Mouse (Mus musculus): Measurements from ENCODE around the gene Pik3ap1. TPM values are rescaled to one million over a fixed set of nuclear protein-coding genes. Genes with fewer than 3 reads are reported as not detected.
A peak's percentile ranks its signal among the peaks of the same experiment; 100 is the strongest.

Gene Pik3ap1
- polyA plus RNA-seq, 1 experiment: 343 TPM

DNA sequence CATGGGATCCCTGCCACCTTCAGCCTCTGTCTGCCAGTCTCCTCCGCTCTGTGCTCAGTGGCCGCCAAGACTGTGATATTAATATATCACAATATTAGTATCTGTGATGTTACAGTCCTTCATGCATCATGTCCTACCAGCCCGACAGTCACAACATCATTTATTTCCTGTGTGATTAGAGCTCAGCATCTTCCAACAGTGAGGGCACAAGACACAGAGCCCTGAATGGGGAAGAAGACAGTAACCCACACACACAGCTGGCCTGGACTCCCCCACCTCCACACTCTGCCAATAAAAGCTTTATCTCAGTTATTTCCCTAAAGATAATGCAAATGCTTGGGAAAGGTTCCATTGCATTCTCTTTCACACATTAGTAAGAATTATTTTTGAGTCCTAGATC lies 35.3 kb downstream of the Pik3ap1 start:
- Histone ChIP-seq H3K4me1 (ENCODE audit: control insufficient read depth, insufficient read depth, low read length) (peaks cover 35% of the 10 kb centered on the region), H3K27ac (ENCODE audit: insufficient read depth, low read depth, low read length) (no peak overlapping the region), H3K4me3 (ENCODE audit: insufficient read depth, low read length) (no peak overlapping the region)
- TF ChIP-seq CTCF (IDR thresholded peaks at IDR 0.05; ENCODE audit: low read depth, low read length): no peak
- no peak for TF ChIP-seq POLR2A (IDR thresholded peaks at IDR 0.05; ENCODE audit: borderline replicate concordance, low read depth, low read length)

DNA sequence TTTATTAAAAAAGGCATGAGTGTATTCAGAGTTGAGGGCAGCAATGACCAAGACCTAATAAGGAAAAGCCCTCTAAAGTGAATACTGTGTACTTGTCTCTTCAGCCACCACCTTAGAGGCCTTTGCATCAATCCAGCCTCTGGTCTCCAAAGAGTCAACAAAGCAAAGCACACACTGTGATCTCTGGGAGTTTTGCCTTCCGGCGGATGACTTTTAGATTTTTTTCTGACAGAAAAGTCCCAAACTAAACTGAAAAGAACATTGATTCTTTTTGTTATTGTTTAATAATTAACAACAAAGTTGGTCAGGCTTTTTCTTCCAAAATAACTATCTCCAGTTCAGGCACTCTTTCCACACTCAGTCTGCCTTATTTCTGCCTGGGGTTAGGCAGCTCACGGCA lies 36.7 kb downstream of the Pik3ap1 start:
- H3K4me1 ChIP-seq (ENCODE audit: control insufficient read depth, insufficient read depth, low read length): peaks cover 49% of the 10 kb centered on the region
- TF ChIP-seq POLR2A (IDR thresholded peaks at IDR 0.05; ENCODE audit: borderline replicate concordance, low read depth, low read length): no peak
- TF ChIP-seq CTCF (IDR thresholded peaks at IDR 0.05; ENCODE audit: low read depth, low read length): no peak
- no peak overlapping the region for H3K27ac ChIP-seq (ENCODE audit: insufficient read depth, low read depth, low read length)
- no peak overlapping the region for H3K4me3 ChIP-seq (ENCODE audit: insufficient read depth, low read length)

DNA sequence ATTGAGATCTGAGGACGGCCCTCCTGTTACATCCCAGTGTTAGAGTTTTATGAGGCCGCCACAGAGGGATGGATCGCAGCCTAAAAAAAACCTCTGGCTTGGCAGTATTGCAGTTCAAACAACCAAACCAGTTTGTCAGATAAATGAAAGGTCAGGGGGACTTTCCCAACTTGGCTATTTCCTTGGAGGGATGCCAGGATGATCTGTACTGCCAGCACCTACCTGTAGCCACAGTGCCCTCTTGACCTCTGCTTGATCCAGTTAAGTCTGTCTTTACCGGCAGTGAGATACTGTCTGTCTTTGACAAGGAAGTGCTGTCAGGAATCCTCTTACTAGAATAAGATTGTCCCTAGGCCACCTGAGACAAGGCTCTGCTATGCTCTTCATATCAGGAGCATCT lies 37.6 kb downstream of the Pik3ap1 start:
- Histone ChIP-seq H3K4me1 (ENCODE audit: control insufficient read depth, insufficient read depth, low read length) (peaks cover 58% of the 10 kb centered on the region), H3K27ac (ENCODE audit: insufficient read depth, low read depth, low read length) (peak overlapping the region; percentile 99; the same call in 1 of the 2 replicates), H3K4me3 (ENCODE audit: insufficient read depth, low read length) (no peak overlapping the region)
- TF ChIP-seq CTCF (IDR thresholded peaks at IDR 0.05; ENCODE audit: low read depth, low read length): no peak
- no peak for TF ChIP-seq POLR2A (IDR thresholded peaks at IDR 0.05; ENCODE audit: borderline replicate concordance, low read depth, low read length)

DNA sequence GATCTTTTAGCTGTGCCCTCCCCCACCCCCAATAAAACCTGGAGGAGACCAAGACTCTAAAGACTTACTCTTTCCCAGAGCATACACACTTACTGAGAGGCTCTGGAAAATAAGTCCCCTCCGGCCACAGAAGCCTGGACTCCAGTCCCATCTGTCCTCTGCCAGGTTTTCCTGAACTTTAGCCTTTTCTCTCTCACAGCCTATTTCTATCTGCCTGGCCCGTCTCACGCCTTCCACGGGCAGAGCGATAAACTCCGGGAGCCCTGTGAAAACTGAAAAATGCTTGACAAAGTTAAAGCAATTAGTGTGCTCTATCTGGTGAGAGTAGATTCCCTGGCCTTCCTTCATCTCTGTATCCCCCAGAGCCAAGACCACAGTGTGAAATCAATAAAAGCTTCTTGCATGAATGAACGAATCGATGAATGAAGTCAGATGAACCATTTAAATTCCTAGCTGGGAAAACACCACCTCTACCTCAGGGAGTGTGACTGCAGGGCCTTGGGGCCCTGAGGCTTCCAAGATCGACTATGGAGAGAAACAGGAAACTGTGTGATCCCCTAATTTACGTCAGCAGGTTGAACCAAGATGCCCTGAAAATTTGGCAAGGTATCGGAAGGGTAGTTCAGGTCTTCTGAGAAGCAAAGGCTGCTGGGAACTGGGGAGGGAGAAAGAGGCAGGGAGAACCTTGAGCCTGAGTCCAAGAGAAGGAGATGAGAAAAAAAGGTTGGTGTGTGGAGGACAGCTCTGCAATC lies 38.6 kb downstream of the Pik3ap1 start:
- peaks cover 64% of the 10 kb centered on the region for H3K4me1 ChIP-seq (ENCODE audit: control insufficient read depth, insufficient read depth, low read length)
- TF ChIP-seq CTCF (IDR thresholded peaks at IDR 0.05; ENCODE audit: low read depth, low read length): no peak
- no peak for TF ChIP-seq POLR2A (IDR thresholded peaks at IDR 0.05; ENCODE audit: borderline replicate concordance, low read depth, low read length)
- peak overlapping the region; percentile 99 for H3K27ac ChIP-seq (ENCODE audit: insufficient read depth, low read depth, low read length)
- H3K4me3 ChIP-seq (ENCODE audit: insufficient read depth, low read length): no peak overlapping the region

DNA sequence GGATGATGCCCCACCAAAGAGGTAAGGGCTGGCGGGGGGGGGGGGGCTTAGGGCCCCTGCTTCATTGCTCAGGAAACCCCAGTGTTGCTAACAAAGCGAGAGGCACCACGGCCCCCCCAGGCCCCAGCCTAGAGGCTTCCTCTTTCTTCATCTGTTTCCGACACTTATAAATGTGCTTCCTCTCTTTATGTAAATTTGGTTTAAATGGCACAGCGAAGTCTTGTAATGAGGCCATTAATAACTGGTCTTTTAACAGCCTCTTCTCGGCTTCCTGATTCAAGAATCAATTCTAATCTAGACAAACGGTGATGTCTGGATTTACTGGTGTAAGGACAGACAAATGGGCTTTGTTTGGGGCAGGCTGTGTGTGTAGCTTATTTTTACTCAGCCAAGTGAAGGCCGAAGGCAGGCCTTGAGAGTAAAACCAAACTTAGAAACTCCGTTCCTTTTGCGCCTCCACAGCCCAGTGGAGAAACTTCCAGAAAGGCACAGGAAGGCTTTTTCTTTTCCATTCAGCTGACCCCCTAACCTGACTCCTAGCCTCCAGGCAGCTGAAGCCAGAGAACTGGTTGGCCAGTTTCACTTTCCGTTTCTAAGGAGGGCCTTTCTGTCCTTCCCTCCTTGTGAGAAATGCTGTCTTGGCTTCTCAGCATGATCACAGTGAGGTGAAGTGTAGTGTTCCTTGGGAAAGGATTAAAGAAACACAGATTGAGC lies 39.7 kb downstream of the Pik3ap1 start:
- TF ChIP-seq CTCF (IDR thresholded peaks at IDR 0.05; ENCODE audit: low read depth, low read length): no peak
- no peak for TF ChIP-seq POLR2A (IDR thresholded peaks at IDR 0.05; ENCODE audit: borderline replicate concordance, low read depth, low read length)
- Histone ChIP-seq H3K4me1 (ENCODE audit: control insufficient read depth, insufficient read depth, low read length) (peaks cover 72% of the 10 kb centered on the region), H3K27ac (ENCODE audit: insufficient read depth, low read depth, low read length) (peak overlapping the region; percentile 99), H3K4me3 (ENCODE audit: insufficient read depth, low read length) (peak overlapping the region; percentile 55)

DNA sequence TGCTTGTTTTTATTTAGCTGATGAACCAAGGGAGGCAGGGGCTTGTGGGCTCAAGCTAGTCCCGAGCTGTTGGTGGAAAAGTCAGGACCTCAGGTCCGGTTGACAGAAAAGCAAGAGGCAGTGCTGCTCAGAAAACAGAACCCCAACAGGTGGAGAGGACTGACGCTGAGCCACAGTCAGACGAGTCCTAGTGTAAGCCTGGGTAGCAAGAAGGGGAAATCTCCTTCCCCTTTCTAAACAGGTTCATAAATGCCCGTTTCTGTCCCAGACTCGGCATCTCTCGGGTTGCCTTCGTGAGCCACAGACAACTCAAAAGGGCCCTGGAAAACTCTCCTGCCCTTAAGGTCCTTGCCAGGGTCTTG lies 40.3 kb downstream of the Pik3ap1 start:
- TF ChIP-seq CTCF (IDR thresholded peaks at IDR 0.05; ENCODE audit: low read depth, low read length) (no peak), POLR2A (IDR thresholded peaks at IDR 0.05; ENCODE audit: borderline replicate concordance, low read depth, low read length) (no peak)
- H3K27ac ChIP-seq (ENCODE audit: insufficient read depth, low read depth, low read length): peak overlapping the region; percentile 99
- peaks cover 78% of the 10 kb centered on the region for H3K4me1 ChIP-seq (ENCODE audit: control insufficient read depth, insufficient read depth, low read length)
- H3K4me3 ChIP-seq (ENCODE audit: insufficient read depth, low read length): peak overlapping the region; percentile 34

DNA sequence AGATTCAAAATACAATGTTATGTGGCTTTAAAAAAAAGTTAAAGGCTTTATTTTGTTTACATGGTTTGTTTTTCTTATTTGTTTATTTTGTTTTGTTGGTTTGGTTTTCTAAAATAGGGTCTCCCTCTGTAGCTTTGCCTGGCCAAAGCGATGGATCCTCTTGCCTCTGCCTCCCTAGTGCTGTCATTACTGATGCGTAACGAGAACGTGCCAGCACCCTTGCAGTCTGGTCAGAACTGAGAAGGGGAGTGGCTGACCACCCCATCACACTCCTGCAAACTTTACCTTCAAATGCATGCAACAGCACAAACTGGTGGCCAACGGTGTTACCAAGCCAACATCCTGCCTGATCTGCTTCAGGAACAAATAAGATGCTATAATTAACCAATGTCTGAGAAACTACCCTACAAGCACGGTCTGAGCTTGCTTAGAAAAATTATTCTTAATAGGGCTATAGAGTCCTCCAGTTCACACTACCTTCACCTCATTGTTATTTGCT lies 42.3 kb downstream of the Pik3ap1 start:
- H3K27ac ChIP-seq (ENCODE audit: insufficient read depth, low read depth, low read length): peak overlapping the region; percentile 97
- peaks cover 78% of the 10 kb centered on the region for H3K4me1 ChIP-seq (ENCODE audit: control insufficient read depth, insufficient read depth, low read length)
- no peak overlapping the region for H3K4me3 ChIP-seq (ENCODE audit: insufficient read depth, low read length)
- TF ChIP-seq CTCF (IDR thresholded peaks at IDR 0.05; ENCODE audit: low read depth, low read length) (no peak), POLR2A (IDR thresholded peaks at IDR 0.05; ENCODE audit: borderline replicate concordance, low read depth, low read length) (no peak)

DNA sequence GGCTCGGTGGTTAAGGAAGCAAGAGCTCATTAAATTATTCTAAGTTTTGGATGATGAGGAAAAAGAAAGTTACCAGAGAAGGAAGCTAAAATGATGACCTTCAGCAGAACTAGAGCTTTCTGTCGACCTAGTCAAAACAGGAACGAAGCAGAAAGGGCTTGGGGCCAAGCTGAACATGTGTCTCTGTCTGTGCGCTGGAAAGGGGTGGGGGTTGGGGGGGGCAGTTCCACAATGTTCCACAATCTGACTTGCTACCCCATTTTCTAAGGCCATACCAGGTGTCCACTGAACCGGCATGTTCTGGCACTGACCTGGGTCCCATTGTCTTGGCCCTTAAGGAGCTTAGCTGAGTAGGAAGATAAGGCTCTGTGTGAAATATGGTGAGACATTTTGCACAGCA lies 43.2 kb downstream of the Pik3ap1 start:
- Histone ChIP-seq H3K4me3 (ENCODE audit: insufficient read depth, low read length) (no peak overlapping the region), H3K4me1 (ENCODE audit: control insufficient read depth, insufficient read depth, low read length) (peaks cover 74% of the 10 kb centered on the region), H3K27ac (ENCODE audit: insufficient read depth, low read depth, low read length) (peak overlapping the region; percentile 99)
- no peak for TF ChIP-seq CTCF (IDR thresholded peaks at IDR 0.05; ENCODE audit: low read depth, low read length)
- no peak for TF ChIP-seq POLR2A (IDR thresholded peaks at IDR 0.05; ENCODE audit: borderline replicate concordance, low read depth, low read length)

DNA sequence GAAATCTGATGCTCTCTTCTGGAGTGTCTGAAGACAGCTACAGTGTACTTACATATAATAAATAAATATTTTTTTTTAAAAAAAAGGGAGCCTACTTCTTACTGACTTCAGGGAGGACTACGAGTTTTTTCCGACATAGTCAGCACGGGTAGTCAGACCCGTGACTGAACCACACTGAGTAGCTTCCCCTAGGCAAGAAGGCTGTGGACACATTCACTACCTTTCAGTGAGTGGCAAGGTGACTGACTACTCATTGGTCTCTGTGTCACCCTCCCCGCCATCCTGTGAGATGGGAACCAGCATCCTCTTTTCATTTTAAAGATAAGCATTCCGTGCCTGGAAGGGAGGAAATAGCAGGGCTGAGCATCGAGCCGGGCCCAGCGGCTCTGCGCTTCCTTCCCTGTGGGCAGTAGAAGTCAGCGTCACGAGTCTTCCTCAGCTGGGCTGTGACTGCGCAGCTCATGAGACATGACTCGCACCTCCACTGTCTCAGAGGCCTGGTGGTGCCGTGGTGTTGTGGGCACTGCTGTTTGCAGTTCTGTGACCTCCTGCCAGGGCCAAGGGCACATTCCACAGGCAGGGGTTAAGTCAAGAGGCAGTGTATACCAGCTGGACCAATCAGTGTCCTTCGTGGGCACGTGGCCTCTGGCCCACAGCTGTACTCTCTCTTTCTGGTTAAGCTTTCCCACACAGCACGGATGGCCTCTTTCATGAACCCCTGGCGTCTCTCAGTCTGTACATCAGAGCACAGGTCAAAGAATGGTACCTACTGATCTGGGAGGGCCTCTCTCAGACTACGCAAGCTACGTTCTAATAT lies 45.7 kb downstream of the Pik3ap1 start:
- peak overlapping the region; percentile 41 for H3K4me3 ChIP-seq (ENCODE audit: insufficient read depth, low read length)
- peak overlapping the region; percentile 99 for H3K27ac ChIP-seq (ENCODE audit: insufficient read depth, low read depth, low read length)
- H3K4me1 ChIP-seq (ENCODE audit: control insufficient read depth, insufficient read depth, low read length): peaks cover 69% of the 10 kb centered on the region
- TF ChIP-seq CTCF (IDR thresholded peaks at IDR 0.05; ENCODE audit: low read depth, low read length): no peak
- no peak for TF ChIP-seq POLR2A (IDR thresholded peaks at IDR 0.05; ENCODE audit: borderline replicate concordance, low read depth, low read length)

Measured in bone marrow macrophage, adult 2 months (primary cell).